Mouse (Mus musculus) liver, embryonic 16.5 days (tissue): ENCODE measurements at regions not wholly inside any gene's neighbourhood (a gene's known extent, or its start where the extent isn't known, plus 50 kb on each side); places are given as distances from the start of the nearest gene placed in this dataset.

Source experiments
- ATAC-seq: fragments of 200-750 bp; cut with Nextera tagmentation; 2 replicates; pipeline ENCODE4 v1.8.0; 2017; ENCODE audit warnings: low read depth, mild to moderate bottlenecking, moderate number of reproducible peaks, moderate library complexity
- H3K27ac ChIP-seq: fragments of 300-500 bp; sonication (generic); 2 replicates; pipeline ENCODE4 v1.5.1; 2014; ENCODE audit warnings: mild to moderate bottlenecking, low read length
- H3K27me3 ChIP-seq: fragments of 300-500 bp; sonication (generic); 2 replicates; pipeline ENCODE4 v1.6.1; 2014; ENCODE audit warnings: low read depth, low read length, mixed read lengths; ENCODE audit not compliant: control insufficient read depth, insufficient read depth
- H3K36me3 ChIP-seq: fragments of 300-500 bp; sonication (generic); 2 replicates; pipeline ENCODE4 v1.6.1; 2014; ENCODE audit warnings: mild to moderate bottlenecking; ENCODE audit not compliant: control insufficient read depth, insufficient read depth
- H3K4me1 ChIP-seq: fragments of 300-500 bp; sonication (generic); 2 replicates; pipeline ENCODE4 v1.6.1; 2014; ENCODE audit warnings: low read depth, low read length, mixed read lengths; ENCODE audit not compliant: control insufficient read depth
- H3K4me2 ChIP-seq: fragments of 300-500 bp; sonication (generic); 2 replicates; pipeline ENCODE4 v1.6.1; 2014; ENCODE audit warnings: low read depth, low read length, mixed read lengths
- H3K4me3 ChIP-seq: fragments of 300-500 bp; sonication (generic); 2 replicates; pipeline ENCODE4 v1.5.1; 2014; ENCODE audit warnings: low read depth, mild to moderate bottlenecking, low read length
- H3K9ac ChIP-seq: fragments of 300-500 bp; sonication (generic); 2 replicates; pipeline ENCODE4 v1.6.1; 2014; ENCODE audit warnings: low read depth, low read length
- H3K9me3 ChIP-seq: fragments of 300-500 bp; sonication (generic); replicated peaks from 2 replicates; pipeline ENCODE4 v1.6.1; 2016; ENCODE audit warnings: low read length; ENCODE audit not compliant: control insufficient read depth
- WGBS: fragments of 180-500 bp; shearing (Covaris S2); extraction: QIAGEN DNeasy Blood & Tissue Kit; methylation state at CpG from one replicate; pipeline ENCODE4 v1.1.7; 2014; ENCODE audit not compliant: insufficient replicate concordance; 5-methylcytosine and 5-hydroxymethylcytosine counted together

DNA sequence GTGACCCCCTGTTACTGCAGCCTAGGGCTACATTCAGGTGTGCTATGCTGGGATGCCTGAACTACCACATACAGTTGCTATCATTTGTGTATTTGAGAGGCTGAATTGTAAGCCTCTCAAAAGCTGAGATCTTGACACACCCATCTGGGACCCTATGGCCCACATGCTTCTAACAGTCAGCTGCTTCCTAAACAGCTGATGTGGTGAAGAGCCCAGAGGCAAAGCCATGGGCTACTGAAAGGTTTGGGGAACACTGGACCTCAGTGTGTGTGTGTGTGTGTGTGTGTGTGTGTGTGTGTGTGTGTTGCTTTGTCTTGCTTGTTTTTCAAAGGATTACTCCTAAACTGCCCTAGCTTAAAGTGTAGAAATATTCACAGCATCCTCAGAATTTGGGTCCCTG, 75.0 kb downstream of the Lbh start:
- Histone ChIP-seq H3K36me3 (no peaks in the 10 kb centered on the region), H3K9ac (no peak overlapping the region), H3K27me3 (no peaks in the 10 kb centered on the region), H3K4me2 (no peak overlapping the region), H3K4me1 (no peaks in the 10 kb centered on the region), H3K27ac (no peak overlapping the region), H3K4me3 (no peak overlapping the region), H3K9me3 (no peaks in the 10 kb centered on the region)
- ATAC-seq = no peak

DNA sequence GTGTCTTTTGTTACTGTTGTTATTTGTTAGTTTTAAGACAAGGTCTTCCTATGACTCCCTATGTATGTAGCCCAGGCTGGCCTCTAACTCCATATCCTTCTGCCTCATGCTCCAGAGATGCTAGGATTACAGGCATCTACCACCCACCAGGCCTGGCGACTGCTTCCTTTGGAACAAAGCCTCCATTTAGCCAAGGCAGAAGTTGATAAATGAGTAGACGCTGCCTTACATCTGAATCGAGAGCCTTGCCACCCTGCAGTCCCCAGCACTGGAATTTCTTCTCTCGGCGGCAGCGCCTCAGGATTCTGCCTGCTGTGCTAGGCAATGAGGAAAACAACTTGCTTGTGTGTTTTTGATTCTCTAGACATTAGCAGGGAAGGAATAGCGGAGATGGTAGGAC, 75.5 kb downstream of the Lbh start:
- Histone ChIP-seq H3K4me1 (no peaks in the 10 kb centered on the region), H3K9ac (no peak overlapping the region), H3K36me3 (no peaks in the 10 kb centered on the region)

DNA sequence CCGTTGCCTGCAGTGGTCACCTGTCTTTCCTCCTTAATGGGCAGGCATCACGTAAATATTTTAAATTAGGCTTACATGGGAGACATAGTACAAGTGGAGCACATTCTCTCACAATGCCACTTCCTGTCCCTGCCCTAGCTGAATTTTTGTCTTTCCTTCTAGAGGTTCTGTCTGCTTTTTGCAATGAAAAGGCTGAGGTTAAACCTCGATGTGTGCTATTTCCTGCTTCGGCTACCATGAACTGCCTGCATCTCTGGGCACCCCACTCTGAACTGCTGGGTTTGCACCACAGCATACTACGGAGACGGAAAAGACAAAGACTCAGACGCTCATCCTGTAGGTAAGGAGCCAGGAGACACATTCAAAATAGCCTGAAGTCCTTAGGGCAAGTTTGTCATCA, 78.4 kb downstream of the Lbh start:
- no peak for ATAC-seq
- Histone ChIP-seq H3K4me1 (no peaks in the 10 kb centered on the region), H3K27ac (no peak overlapping the region), H3K27me3 (no peaks in the 10 kb centered on the region), H3K9me3 (no peaks in the 10 kb centered on the region), H3K4me2 (no peak overlapping the region), H3K36me3 (no peaks in the 10 kb centered on the region), H3K4me3 (no peak overlapping the region), H3K9ac (no peak overlapping the region)
- WGBS = 27% methylated on average over 7 of the region's 7 CpGs

More for the DNA sequence above, 75.5 kb downstream of the Lbh start:
- H3K27me3 ChIP-seq = no peaks in the 10 kb centered on the region
- no peak overlapping the region for H3K4me2 ChIP-seq
- no peak for ATAC-seq
- 70% methylated on average over 7 of the region's 7 CpGs for WGBS
- H3K9me3 ChIP-seq = no peaks in the 10 kb centered on the region
- no peak overlapping the region for H3K27ac ChIP-seq
- no peak overlapping the region for H3K4me3 ChIP-seq

DNA sequence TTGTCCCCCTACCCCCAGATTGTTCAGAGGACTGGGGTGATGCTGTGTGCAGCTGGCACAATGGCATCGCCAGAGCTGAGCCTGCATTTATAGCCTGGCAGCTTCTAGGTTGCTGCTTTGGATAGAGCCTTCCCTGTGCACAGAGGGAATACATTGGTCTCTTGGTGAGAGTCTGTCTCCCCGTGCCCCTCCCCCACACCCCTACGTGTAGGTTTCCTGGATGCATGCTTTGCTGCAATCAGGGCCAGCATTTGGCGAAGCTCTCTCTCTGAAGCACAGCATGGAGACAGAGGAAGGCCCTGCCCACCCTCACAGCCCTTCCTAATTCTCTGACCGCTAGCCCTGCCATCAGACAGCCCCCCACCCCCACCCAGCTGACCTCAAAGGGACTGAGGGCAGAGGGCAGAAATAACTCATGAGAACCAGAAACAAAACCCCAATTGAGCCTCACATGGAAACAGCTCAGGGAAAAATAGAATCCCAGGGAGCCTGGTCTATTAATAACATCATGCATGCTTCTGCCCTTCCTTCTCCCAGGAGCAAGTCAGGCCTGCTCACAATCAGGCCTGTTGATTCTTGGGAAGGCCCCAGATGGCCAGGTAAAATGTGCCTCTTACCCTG, 79.3 kb downstream of the Lbh start:
- no peaks in the 10 kb centered on the region for H3K4me1 ChIP-seq
- no peaks in the 10 kb centered on the region for H3K27me3 ChIP-seq
- no peak for ATAC-seq
- H3K9me3 ChIP-seq = no peaks in the 10 kb centered on the region
- H3K4me3 ChIP-seq = no peak overlapping the region
- H3K9ac ChIP-seq = no peak overlapping the region
- no peak overlapping the region for H3K27ac ChIP-seq
- no peaks in the 10 kb centered on the region for H3K36me3 ChIP-seq
- H3K4me2 ChIP-seq = no peak overlapping the region
- 32% methylated on average over 5 of the region's 5 CpGs for WGBS

DNA sequence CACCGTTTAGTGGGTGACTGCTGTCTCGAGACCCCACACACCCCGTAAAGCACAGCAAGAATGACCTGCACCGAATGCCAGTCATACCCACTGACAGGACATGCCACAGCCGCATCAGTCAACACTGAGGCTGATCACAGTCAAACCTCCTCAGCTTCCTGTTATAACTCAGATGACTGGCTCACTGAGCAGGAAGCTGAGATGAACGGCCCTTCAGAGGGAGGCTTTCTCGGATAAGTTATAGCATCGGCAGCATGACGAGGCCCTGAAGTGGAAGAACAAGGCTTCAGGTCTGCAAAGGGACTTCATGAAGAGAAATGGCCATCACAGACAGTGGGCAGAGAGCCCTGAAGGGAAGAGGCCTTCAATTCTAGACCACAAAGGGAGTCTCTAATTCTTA, 87.0 kb downstream of the Lbh start:
- H3K9me3 ChIP-seq = no peaks in the 10 kb centered on the region

DNA sequence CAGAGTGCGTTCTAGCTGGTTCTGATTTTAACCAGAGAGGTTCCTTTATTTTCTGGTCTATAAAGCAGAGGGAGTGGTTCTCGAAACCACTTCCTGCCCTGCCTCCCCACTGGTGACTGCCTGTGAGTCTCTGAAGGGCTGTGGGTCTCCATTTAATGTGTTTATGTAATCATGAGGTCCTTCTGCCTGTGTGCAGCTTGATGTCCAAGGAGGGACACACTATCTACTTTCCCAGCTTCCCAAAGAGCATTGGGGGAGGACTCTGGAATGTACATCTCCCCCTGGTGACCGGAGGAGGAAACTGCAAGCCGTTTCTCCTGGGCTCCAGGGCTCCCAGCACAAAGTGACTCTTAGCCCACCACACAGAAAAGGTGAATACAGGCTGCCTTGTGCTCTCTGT, 90.8 kb downstream of the Lbh start:
- WGBS = 22% methylated on average over 4 of the region's 4 CpGs
- H3K27ac ChIP-seq = no peak overlapping the region

More for the DNA sequence above, 87.0 kb downstream of the Lbh start:
- Histone ChIP-seq H3K4me3 (no peak overlapping the region), H3K4me1 (no peaks in the 10 kb centered on the region), H3K27ac (no peak overlapping the region), H3K36me3 (no peaks in the 10 kb centered on the region), H3K4me2 (no peak overlapping the region), H3K27me3 (no peaks in the 10 kb centered on the region), H3K9ac (no peak overlapping the region)
- 34% methylated on average over 9 of the region's 9 CpGs for WGBS
- ATAC-seq = no peak

DNA sequence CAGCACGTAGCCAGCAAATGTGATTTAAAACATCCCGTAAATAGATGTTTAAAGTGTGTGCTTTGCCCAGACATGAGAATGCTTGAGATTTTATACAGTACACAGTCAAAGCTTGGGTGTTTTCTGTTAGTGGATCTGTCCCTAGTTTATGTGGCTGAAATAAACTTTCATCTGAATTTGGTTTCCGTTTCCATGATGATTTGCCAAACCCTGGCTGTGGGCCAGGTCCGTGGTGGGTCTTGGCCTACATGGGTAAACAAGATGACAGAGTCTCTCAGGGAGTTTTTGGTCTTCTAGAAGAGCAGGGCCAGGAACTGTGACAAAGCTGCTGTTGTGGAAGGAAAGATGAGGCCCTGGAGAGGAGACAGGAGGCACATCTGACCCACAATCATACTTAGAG, 91.9 kb downstream of the Lbh start:
- Histone ChIP-seq H3K27ac (no peak overlapping the region), H3K4me2 (no peak overlapping the region), H3K4me1 (no peaks in the 10 kb centered on the region), H3K9me3 (no peaks in the 10 kb centered on the region), H3K27me3 (no peaks in the 10 kb centered on the region), H3K9ac (no peak overlapping the region), H3K4me3 (no peak overlapping the region), H3K36me3 (no peaks in the 10 kb centered on the region)
- no peak for ATAC-seq
- 69% methylated on average over 4 of the region's 4 CpGs for WGBS

More for the DNA sequence above, 90.8 kb downstream of the Lbh start:
- no peaks in the 10 kb centered on the region for H3K4me1 ChIP-seq
- no peaks in the 10 kb centered on the region for H3K27me3 ChIP-seq
- H3K9ac ChIP-seq = no peak overlapping the region
- H3K9me3 ChIP-seq = no peaks in the 10 kb centered on the region
- no peak overlapping the region for H3K4me2 ChIP-seq
- no peaks in the 10 kb centered on the region for H3K36me3 ChIP-seq
- no peak overlapping the region for H3K4me3 ChIP-seq
- ATAC-seq = no peak

DNA sequence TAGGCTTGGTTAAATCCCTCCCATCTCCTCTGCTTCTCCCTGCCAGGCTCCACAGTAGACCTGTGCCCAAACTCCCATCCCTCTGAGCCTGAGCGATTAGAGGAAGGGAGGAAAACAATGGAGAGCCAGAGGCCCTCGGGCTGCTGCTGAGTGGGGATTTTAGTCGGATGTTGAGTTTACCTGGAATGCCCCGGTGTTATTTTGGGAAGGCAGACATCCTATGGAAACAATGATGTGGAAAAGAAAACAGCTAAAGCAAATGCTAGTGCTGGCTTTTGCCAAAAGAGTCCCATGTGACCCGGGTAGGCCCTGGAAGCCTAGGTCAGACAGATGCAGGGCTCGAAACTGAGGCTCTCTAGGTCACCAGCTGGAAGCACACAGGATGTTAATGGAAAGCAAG, 94.3 kb downstream of the Lbh start:
- no peaks in the 10 kb centered on the region for H3K4me1 ChIP-seq
- H3K27ac ChIP-seq = no peak overlapping the region
- no peak overlapping the region for H3K9ac ChIP-seq
- no peaks in the 10 kb centered on the region for H3K36me3 ChIP-seq
- H3K4me3 ChIP-seq = no peak overlapping the region
- no peak overlapping the region for H3K4me2 ChIP-seq
- ATAC-seq = no peak
- WGBS = 34% methylated on average over 6 of the region's 6 CpGs
- H3K27me3 ChIP-seq = no peaks in the 10 kb centered on the region
- no peaks in the 10 kb centered on the region for H3K9me3 ChIP-seq

DNA sequence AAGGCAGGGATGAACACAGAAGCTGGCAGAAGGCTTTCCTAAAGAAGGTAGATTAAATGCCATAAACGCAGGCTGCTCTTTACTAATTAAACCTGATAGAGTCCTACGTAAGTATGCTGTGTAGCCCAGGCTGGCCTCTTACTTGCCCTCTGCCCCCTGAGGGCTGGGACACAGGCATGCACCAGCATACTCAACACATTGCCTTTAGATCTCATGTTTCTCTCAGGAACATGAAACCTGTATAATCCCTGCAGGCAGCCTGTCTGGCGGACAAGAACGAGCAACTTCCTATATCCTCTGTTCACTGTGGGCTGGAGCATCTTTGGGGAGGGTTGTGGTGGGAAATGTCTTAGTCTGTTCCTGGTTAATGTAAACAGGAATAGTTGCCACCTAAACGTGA, 94.8 kb upstream of the Lclat1 start:
- 52% methylated on average over 5 of the region's 5 CpGs for WGBS
- Histone ChIP-seq H3K36me3 (no peaks in the 10 kb centered on the region), H3K27me3 (no peaks in the 10 kb centered on the region), H3K27ac (no peak overlapping the region), H3K4me2 (no peak overlapping the region), H3K9me3 (no peaks in the 10 kb centered on the region), H3K4me3 (no peak overlapping the region), H3K9ac (no peak overlapping the region), H3K4me1 (no peaks in the 10 kb centered on the region)
- no peak for ATAC-seq
